Mouse (Mus musculus): ENCODE measurements at regions not wholly inside any gene's neighbourhood (a gene's known extent, or its start where the extent isn't known, plus 50 kb on each side); places are given as distances from the start of the nearest gene placed in this dataset.

DNA sequence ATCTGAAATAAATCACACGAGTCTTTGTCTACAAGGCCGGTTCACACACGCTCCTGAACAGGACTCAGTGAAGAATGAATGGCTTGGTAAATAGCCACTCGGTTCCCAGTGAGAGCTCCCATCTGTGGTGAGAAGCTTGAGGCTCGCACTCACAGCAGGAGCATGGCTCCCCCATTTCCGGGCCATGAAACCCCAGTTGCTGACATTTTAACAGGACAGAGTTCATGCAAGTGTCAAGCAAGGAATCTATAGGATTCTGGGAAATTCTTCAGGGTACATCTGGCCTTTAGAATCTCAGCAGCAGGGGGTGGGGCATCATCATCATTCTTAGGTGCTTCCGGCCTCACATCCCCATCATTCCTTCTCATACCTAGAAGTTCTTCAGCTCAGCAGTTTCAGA lies 371.8 kb downstream of the Adam3 start:
- WGBS = 31% methylated on average over 7 of the region's 7 CpGs
- Histone ChIP-seq H3K27me3 (no peaks in the 10 kb centered on the region), H3K9me3 (no peaks in the 10 kb centered on the region), H3K4me3 (no peak overlapping the region), H3K36me3 (no peaks in the 10 kb centered on the region), H3K27ac (replicated peaks) (no peak overlapping the region), H3K9ac (no peak overlapping the region), H3K4me1 (replicated peaks) (peaks cover 15% of the 10 kb centered on the region), H3K4me2 (no peak overlapping the region)
- ATAC-seq (ENCODE audit: low read depth) = no peak

DNA sequence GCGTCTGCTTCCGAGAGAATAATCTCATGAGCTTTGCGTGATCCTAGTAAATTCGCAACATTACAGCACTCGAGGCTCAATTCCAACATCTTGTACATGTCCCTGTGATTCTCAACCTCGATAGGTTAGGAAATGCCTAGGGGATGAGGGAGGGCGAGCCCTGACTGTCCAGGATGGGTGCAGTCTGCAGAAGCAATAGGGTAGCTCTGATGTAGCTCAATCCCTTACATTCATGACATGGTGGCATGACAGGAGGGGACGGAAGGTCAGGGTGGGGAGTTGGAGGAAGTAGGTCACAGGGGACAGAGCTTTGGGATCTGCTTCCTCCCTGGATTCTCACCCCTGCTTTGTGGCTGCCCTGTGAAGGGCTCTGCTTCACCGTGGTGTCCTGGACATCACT lies 373.3 kb downstream of the Adam3 start:
- no peak overlapping the region for H3K4me3 ChIP-seq
- H3K36me3 ChIP-seq = no peaks in the 10 kb centered on the region
- no peak overlapping the region for H3K4me2 ChIP-seq
- no peak for ATAC-seq (ENCODE audit: low read depth)
- no peaks in the 10 kb centered on the region for H3K9me3 ChIP-seq
- no peak overlapping the region for H3K9ac ChIP-seq
- no peaks in the 10 kb centered on the region for H3K27me3 ChIP-seq
- no peak overlapping the region for H3K27ac ChIP-seq (replicated peaks)
- peaks cover 12% of the 10 kb centered on the region for H3K4me1 ChIP-seq (replicated peaks)
- 74% methylated on average over 9 of the region's 9 CpGs for WGBS

DNA sequence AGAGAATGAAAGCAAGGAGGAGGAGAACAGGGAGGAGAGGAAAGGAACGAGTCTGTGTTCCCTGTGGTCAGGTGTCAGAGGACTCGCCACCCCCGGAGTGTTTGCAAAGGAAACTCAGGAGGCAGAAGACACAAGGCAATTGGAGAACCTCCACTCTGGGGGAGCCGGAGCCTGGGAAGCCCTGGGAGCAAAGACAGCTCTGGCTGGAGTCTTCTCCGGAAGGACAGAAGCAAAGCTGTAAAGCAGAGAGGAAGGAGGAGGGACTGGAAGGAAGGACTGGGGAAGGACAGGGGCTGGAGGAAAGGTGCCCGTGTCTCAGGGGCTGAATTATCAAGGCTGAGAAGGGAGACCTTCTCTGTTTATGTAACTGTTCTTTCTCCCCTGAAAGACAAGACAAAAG lies 373.9 kb downstream of the Adam3 start:
- Histone ChIP-seq H3K4me2 (peak overlapping the region; percentile 17; the same call in 1 of the 2 replicates), H3K4me3 (no peak overlapping the region), H3K36me3 (no peaks in the 10 kb centered on the region), H3K27ac (replicated peaks) (no peak overlapping the region), H3K9ac (no peak overlapping the region), H3K9me3 (no peaks in the 10 kb centered on the region), H3K4me1 (replicated peaks) (peaks cover 12% of the 10 kb centered on the region), H3K27me3 (no peaks in the 10 kb centered on the region)
- ATAC-seq (ENCODE audit: low read depth) = no peak
- 39% methylated on average over 6 of the region's 6 CpGs for WGBS

DNA sequence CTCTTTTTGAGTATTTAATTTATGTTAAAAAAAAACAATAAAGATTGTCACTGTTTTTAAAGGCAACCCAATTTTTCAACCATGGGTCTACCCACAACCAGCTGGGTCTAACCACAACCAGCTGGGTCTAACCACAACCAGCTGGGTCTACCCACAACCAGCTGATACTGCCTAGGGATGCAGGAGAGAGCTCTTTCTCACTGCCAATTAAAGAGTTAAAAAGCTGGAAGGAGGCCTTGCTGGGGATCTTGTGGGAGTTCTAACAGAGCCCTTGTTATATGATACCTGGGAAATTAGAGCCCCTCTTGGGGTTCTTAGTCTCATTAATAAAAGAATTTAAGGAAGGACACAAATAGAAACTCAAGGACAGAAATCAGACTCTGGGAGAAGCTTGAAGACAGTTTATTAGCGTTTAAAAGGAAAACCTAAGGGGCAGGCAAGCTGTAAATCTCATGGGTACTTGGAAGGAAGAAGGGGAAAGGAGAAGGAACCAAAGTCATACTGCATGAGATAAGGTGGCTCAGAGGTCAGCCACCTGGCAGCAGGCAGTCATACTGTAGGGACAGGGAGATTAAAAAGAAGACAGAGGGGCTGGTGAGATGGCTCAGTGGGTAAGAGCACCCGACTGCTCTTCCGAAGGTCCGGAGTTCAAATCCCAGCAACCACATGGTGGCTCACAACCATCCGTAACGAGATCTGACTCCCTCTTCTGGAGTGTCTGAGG lies 379.1 kb downstream of the Adam3 start:
- Histone ChIP-seq H3K9ac (no peak overlapping the region), H3K4me1 (replicated peaks) (no peaks in the 10 kb centered on the region), H3K9me3 (no peaks in the 10 kb centered on the region), H3K27ac (replicated peaks) (no peak overlapping the region), H3K36me3 (no peaks in the 10 kb centered on the region), H3K27me3 (no peaks in the 10 kb centered on the region), H3K4me2 (no peak overlapping the region), H3K4me3 (no peak overlapping the region)
- 75% methylated on average over 6 of the region's 6 CpGs for WGBS
- no peak for ATAC-seq (ENCODE audit: low read depth)

DNA sequence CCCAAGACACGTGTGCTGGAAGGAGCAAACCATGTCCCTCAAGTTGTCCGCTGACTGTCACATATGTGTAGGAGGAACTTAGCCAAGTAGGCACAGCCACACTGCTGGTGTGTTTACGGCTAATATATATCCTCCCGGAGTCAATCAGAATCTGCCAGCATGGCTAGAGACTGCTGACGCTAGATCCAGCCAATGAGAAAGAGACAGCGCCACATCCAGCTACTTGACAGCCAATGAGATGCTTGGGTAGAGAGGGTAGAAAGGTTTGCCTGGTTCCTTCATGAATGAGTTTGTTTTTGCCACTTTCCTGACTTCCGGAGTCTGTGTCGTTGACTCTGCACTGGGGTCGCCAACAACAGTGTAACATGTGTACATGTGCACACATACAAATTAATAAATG lies 387.0 kb downstream of the Adam3 start:
- Histone ChIP-seq H3K9me3 (no peaks in the 10 kb centered on the region), H3K36me3 (no peaks in the 10 kb centered on the region), H3K27me3 (no peaks in the 10 kb centered on the region), H3K27ac (replicated peaks) (no peak overlapping the region), H3K4me2 (no peak overlapping the region), H3K4me3 (no peak overlapping the region), H3K4me1 (replicated peaks) (peaks cover 8% of the 10 kb centered on the region; the same call in 1 of the 2 replicates), H3K9ac (no peak overlapping the region)
- no peak for ATAC-seq (ENCODE audit: low read depth)
- 96% methylated on average over 9 of the region's 9 CpGs for WGBS

DNA sequence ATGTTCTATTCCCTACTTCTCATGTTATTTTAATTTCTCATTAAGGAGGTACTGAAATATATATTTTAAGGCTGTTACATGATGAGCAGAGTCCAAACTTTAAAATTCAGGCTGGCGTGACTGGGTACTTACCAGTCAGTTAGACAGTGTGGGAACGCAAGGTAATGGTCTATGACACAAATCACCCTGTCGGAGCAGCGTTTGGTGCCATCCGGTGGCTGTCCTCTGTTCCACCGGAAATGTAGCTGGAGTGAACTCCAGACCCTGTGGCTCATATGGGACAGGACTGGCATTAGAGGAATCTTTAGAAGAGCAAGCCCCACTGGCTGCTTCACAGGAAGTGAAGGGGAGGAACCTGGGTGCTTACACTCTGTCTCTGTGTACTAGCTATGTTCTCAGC lies 388.0 kb downstream of the Adam3 start:
- WGBS = 50% methylated on average over 6 of the region's 6 CpGs
- H3K4me1 ChIP-seq (replicated peaks) = peaks cover 8% of the 10 kb centered on the region; the same call in 1 of the 2 replicates
- no peak overlapping the region for H3K27ac ChIP-seq (replicated peaks)
- no peaks in the 10 kb centered on the region for H3K9me3 ChIP-seq
- no peak overlapping the region for H3K4me2 ChIP-seq
- no peak for ATAC-seq (ENCODE audit: low read depth)
- no peak overlapping the region for H3K9ac ChIP-seq
- no peaks in the 10 kb centered on the region for H3K27me3 ChIP-seq
- no peaks in the 10 kb centered on the region for H3K36me3 ChIP-seq
- H3K4me3 ChIP-seq = no peak overlapping the region

DNA sequence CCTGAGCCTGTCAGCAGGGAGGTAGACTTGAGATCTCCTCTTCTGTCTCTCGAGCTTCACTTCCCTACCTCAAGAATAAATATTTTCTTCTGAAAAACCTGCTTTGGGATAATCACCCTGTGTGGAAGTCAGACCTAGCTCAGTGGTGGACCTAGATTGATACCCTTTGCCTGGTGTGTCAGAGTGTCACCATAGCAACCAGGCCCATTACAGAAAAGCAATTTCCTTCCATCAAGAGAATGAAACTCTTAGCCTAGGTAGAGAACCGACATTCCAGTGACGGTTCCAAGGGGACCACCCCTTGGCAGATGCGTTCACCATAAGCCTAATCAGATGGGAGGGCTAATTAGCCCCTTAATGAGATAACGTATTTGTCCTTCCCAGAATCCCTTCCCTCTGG lies 389.9 kb downstream of the Adam3 start:
- 0 out of 2 replicates have a peak, but pooled peaks have one; percentile 27 for ATAC-seq (ENCODE audit: low read depth)
- 20% methylated on average over 5 of the region's 5 CpGs for WGBS
- no peak overlapping the region for H3K27ac ChIP-seq (replicated peaks)
- no peak overlapping the region for H3K4me3 ChIP-seq
- no peaks in the 10 kb centered on the region for H3K27me3 ChIP-seq
- no peaks in the 10 kb centered on the region for H3K36me3 ChIP-seq
- no peak overlapping the region for H3K4me2 ChIP-seq
- no peaks in the 10 kb centered on the region for H3K9me3 ChIP-seq
- H3K4me1 ChIP-seq (replicated peaks) = peaks cover 8% of the 10 kb centered on the region; the same call in 1 of the 2 replicates
- H3K9ac ChIP-seq = no peak overlapping the region

DNA sequence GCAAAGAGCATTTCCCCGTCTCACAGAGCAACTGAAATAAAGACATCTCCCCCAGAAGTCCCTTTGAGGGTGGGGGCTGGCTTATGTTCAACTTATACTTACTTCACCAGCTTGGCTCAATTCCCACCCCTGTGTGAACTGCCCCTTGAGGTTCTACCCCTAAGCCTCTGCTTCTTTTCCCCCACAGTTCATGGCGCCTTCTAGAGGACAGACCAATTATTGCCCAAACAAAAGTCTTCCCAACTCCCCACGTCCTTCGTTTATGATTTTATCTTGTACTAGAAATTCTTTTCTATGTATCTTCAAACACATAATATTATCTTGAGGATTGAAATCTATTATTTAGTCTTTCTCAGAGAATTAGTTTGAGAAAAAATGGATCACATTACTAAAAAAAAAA lies 391.9 kb downstream of the Adam3 start:
- H3K27me3 ChIP-seq = no peaks in the 10 kb centered on the region
- H3K9me3 ChIP-seq = no peaks in the 10 kb centered on the region
- no peaks in the 10 kb centered on the region for H3K36me3 ChIP-seq
- H3K4me2 ChIP-seq = no peak overlapping the region
- no peak overlapping the region for H3K4me3 ChIP-seq
- no peak for ATAC-seq (ENCODE audit: low read depth)
- H3K9ac ChIP-seq = no peak overlapping the region
- no peak overlapping the region for H3K27ac ChIP-seq (replicated peaks)
- peaks cover 8% of the 10 kb centered on the region; the same call in 1 of the 2 replicates for H3K4me1 ChIP-seq (replicated peaks)
- 77% methylated on average over 4 of the region's 4 CpGs for WGBS

DNA sequence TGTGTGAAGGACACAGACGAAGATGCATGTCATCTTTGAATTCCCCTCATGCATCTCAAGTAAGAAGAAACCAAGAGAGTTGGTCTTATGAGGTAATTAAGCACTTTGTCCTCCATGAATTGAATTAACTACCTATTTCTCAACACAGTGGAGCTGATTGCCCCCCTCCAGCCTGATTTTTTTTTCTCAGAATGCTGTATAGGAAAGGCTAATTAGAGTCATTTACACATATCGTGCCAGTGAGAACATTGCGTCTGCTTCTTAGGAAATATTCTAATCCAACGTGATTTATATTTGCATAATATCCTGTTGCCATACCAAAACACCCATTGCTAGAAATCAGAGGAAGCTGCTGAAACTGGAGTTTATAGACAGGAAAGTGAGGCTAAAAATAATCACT lies 414.8 kb downstream of the Adam3 start:
- no peak for ATAC-seq (ENCODE audit: low read depth)
- Histone ChIP-seq H3K4me2 (no peak overlapping the region), H3K27ac (replicated peaks) (no peak overlapping the region), H3K36me3 (no peaks in the 10 kb centered on the region), H3K4me3 (no peak overlapping the region), H3K9me3 (no peaks in the 10 kb centered on the region), H3K9ac (no peak overlapping the region), H3K4me1 (replicated peaks) (no peaks in the 10 kb centered on the region), H3K27me3 (no peaks in the 10 kb centered on the region)
- WGBS = 70% methylated on average over 4 of the region's 4 CpGs

DNA sequence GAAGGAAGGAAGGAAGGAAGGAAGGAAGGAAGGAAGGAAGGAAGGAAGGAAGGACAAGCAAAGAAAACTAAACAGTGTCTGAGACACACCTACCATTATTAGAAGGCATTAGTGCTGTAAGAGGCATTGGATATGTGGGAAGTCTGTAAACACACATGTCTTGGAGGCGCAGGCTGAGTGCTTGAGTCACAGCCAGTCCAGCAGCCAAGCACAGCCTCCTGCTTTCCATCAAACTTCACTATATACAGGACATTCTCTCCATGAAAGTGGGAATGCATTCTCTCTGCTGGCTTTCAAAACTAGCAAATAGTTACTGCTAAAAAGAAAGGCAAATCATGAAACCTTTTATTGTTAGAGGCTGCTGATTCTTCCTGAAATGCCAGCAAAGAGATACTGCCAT lies 431.1 kb downstream of the Adam3 start:
- Histone ChIP-seq H3K4me1 (replicated peaks) (peaks cover 8% of the 10 kb centered on the region), H3K4me2 (no peak overlapping the region), H3K4me3 (no peak overlapping the region), H3K27ac (replicated peaks) (no peak overlapping the region), H3K9me3 (0 out of 2 replicates have a peak, but pooled peaks cover 3% of the 10 kb centered on the region), H3K27me3 (no peaks in the 10 kb centered on the region), H3K36me3 (no peaks in the 10 kb centered on the region), H3K9ac (no peak overlapping the region)
- ATAC-seq (ENCODE audit: low read depth) = no peak
- 83% methylated on average over 1 of the region's 1 CpGs for WGBS

DNA sequence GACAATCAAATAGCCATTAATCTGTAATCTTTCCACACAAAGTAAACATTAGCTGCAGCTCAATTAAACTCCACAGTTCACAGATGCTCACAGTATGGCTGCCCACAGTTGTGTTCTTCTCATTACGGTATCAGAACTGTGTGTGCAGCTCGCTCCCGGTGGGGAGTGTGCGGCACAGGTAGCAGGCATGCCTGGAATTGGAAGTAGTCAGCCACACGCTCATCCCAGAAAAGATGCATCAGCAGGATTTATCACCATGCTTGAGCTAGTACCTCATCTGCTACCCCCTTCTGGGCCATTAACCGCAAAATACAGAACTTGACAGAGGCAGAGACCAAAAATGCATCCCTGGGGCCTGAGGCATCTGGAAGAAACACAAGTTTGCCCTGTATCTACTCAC lies 437.8 kb downstream of the Adam3 start:
- WGBS = 54% methylated on average over 6 of the region's 6 CpGs
- H3K4me3 ChIP-seq = no peak overlapping the region
- H3K4me2 ChIP-seq = no peak overlapping the region
- ATAC-seq (ENCODE audit: low read depth) = peak; percentile 63; the same call in 1 of the 2 replicates
- H3K9me3 ChIP-seq = 0 out of 2 replicates have a peak, but pooled peaks cover 3% of the 10 kb centered on the region
- H3K9ac ChIP-seq = no peak overlapping the region
- H3K4me1 ChIP-seq (replicated peaks) = peaks cover 4% of the 10 kb centered on the region
- no peaks in the 10 kb centered on the region for H3K36me3 ChIP-seq
- no peaks in the 10 kb centered on the region for H3K27me3 ChIP-seq
- no peak overlapping the region for H3K27ac ChIP-seq (replicated peaks)

DNA sequence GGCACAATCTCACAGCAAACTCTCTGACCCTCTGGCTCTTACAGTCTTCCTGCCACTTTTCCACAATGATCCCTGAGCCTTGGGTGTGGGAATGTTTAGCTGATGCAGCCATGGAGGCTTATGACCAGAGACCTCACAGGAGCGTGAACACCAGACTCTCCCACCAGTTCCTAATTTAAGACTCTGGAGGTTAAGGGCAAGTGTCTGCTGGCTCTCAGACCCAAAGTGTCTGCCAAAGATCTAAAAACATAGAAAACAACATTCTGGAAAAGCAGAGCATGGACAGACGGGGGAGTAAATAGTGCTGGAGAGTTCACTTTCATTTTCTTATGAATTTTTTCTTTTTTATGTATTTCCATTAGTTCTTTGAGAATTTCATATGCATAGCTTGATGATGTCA lies 440.7 kb downstream of the Adam3 start:
- no peak overlapping the region for H3K4me2 ChIP-seq
- no peak overlapping the region for H3K9ac ChIP-seq
- H3K27me3 ChIP-seq = no peaks in the 10 kb centered on the region
- H3K27ac ChIP-seq (replicated peaks) = no peak overlapping the region
- no peak for ATAC-seq (ENCODE audit: low read depth)
- no peaks in the 10 kb centered on the region for H3K9me3 ChIP-seq
- H3K4me1 ChIP-seq (replicated peaks) = peaks cover 8% of the 10 kb centered on the region
- H3K4me3 ChIP-seq = no peak overlapping the region
- no peaks in the 10 kb centered on the region for H3K36me3 ChIP-seq
- 81% methylated on average over 2 of the region's 2 CpGs for WGBS

DNA sequence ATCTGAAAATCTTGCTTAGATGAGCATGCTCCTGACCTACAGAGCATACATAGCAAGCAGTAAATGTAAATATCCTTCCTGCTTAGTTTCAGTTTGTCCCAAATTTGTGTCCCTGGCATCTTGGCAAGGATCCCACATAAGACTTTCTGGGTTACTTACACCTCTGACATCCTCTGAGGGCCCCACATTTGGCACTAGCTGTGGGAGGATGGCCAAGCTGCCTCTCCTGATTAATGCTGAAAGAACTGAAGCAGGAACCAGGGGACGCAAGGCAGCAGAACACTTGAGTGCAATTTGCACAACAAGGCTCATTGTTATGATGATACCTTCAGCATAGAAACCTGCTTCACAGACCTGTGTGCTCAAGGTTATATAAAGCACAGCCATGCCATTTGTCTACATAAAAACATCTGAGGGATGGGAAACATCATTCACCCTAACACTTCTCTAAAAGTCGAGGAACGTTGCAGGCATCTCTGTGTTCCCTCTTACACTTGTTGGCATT lies 441.7 kb downstream of the Adam3 start:
- H3K27me3 ChIP-seq = no peaks in the 10 kb centered on the region
- no peaks in the 10 kb centered on the region for H3K9me3 ChIP-seq
- H3K4me2 ChIP-seq = no peak overlapping the region
- no peak overlapping the region for H3K27ac ChIP-seq (replicated peaks)
- WGBS = 45% methylated on average over 3 of the region's 3 CpGs
- no peak for ATAC-seq (ENCODE audit: low read depth)
- H3K4me3 ChIP-seq = no peak overlapping the region
- no peak overlapping the region for H3K9ac ChIP-seq
- H3K4me1 ChIP-seq (replicated peaks) = peaks cover 8% of the 10 kb centered on the region
- no peaks in the 10 kb centered on the region for H3K36me3 ChIP-seq

Data from neural tube, embryonic 13.5 days (tissue).